Mouse (Mus musculus) lung, embryonic 15.5 days (tissue): ENCODE measurements around the gene Atp5d. TPM values are rescaled to one million over a fixed set of nuclear protein-coding genes. Genes with fewer than 3 reads are reported as not detected.

Experiments used
- ATAC-seq: fragments of 200-750 bp; cut with Nextera tagmentation; 2 replicates; pipeline ENCODE4 v1.8.0; 2017; ENCODE audit warnings: moderate number of reproducible peaks, borderline replicate concordance; ENCODE audit not compliant: low FRiP score, low TSS enrichment; ENCODE audit errors: extremely low read depth
- H3K27ac ChIP-seq: fragments of 300-500 bp; sonication (generic); 2 replicates; pipeline ENCODE4 v1.5.1; 2015; ENCODE audit warnings: moderate library complexity, mild to moderate bottlenecking, inconsistent platforms
- H3K27me3 ChIP-seq: fragments of 300-500 bp; sonication (generic); 2 replicates; pipeline ENCODE4 v1.6.1; 2015; ENCODE audit warnings: inconsistent platforms
- H3K36me3 ChIP-seq: fragments of 300-500 bp; sonication (generic); 2 replicates; pipeline ENCODE4 v1.6.1; 2015; ENCODE audit warnings: inconsistent platforms
- H3K4me1 ChIP-seq: fragments of 300-500 bp; sonication (generic); 2 replicates; pipeline ENCODE4 v1.6.1; 2015; ENCODE audit warnings: inconsistent platforms
- H3K4me2 ChIP-seq: fragments of 300-500 bp; sonication (generic); 2 replicates; pipeline ENCODE4 v1.6.1; 2015; ENCODE audit warnings: inconsistent platforms, mild to moderate bottlenecking, moderate library complexity
- H3K4me3 ChIP-seq: fragments of 300-500 bp; sonication (generic); 2 replicates; pipeline ENCODE4 v1.5.1; 2015; ENCODE audit warnings: mild to moderate bottlenecking, inconsistent platforms
- H3K9ac ChIP-seq: fragments of 300-500 bp; sonication (generic); 2 replicates; pipeline ENCODE4 v1.6.1; 2015; ENCODE audit warnings: inconsistent platforms
- H3K9me3 ChIP-seq: fragments of 300-500 bp; sonication (generic); 2 replicates; pipeline ENCODE4 v1.6.1; 2016; ENCODE audit warnings: inconsistent platforms
- WGBS: fragments of 180-500 bp; shearing (Covaris S2); methylation state at CpG from one replicate; pipeline ENCODE4 v1.1.7; 2015; 5-methylcytosine and 5-hydroxymethylcytosine counted together
- polyA plus RNA-seq: library from polyadenylated mRNA; unstranded; fragments of >200 nt; fragmentation: Nextera tagmentation; extraction: Ambion mirVana; gene quantifications from 2 replicates; pipeline ENCODE4 v1.2.1, GENCODE M21; 2015

Gene Atp5d
- polyA plus RNA-seq, 1 experiment from 2014 or later, result 541 TPM

GRCm38 (mm10) chr10:80104181-80104580, 34.3 kb upstream of the Atp5d start:
- Histone ChIP-seq H3K27me3 (no peaks in the 10 kb centered on the region), H3K9ac (no peak overlapping the region), H3K4me1 (peaks cover 26% of the 10 kb centered on the region), H3K9me3 (no peaks in the 10 kb centered on the region), H3K27ac (no peak overlapping the region), H3K4me2 (no peak overlapping the region), H3K36me3 (no peaks in the 10 kb centered on the region), H3K4me3 (no peak overlapping the region)
- WGBS, result 84% methylated on average over 3 of the region's 3 CpGs
- no peak for ATAC-seq

- Histone ChIP-seq H3K4me2 (no peak within 1 kb of the TSS; the same call in 1 of the 2 replicates), H3K4me1 (peaks cover 26% of the 10 kb centered on the region), H3K9me3 (no peaks in the 10 kb centered on the region), H3K9ac (no peak within 1 kb of the TSS), H3K27me3 (no peaks in the 10 kb centered on the region), H3K4me3 (no peak within 1 kb of the TSS), H3K36me3 (no peaks in the 10 kb centered on the region), H3K27ac (peak within 1 kb of the TSS; percentile 23; the same call in 1 of the 2 replicates)
- WGBS, result 67% methylated on average over 5 of the region's 5 CpGs
- no peak for ATAC-seq
These were observed 33.0 kb upstream of the Atp5d start, which contains the start of gene Sbno2 for GRCm38 (mm10) chr10:80105460-80105859. TSS of gene Sbno2 (minus strand) at chr10:80105571.

GRCm38 (mm10) chr10:80105926-80106325, 32.5 kb upstream of the Atp5d start:
- H3K36me3 ChIP-seq, result no peaks in the 10 kb centered on the region
- 56% methylated on average over 5 of the region's 5 CpGs for WGBS
- no peak overlapping the region for H3K4me3 ChIP-seq
- H3K27me3 ChIP-seq, result no peaks in the 10 kb centered on the region
- no peak for ATAC-seq
- no peak overlapping the region; the same call in 1 of the 2 replicates for H3K4me2 ChIP-seq
- H3K9ac ChIP-seq, result no peak overlapping the region
- peak overlapping the region; percentile 23; the same call in 1 of the 2 replicates for H3K27ac ChIP-seq
- H3K4me1 ChIP-seq, result peaks cover 24% of the 10 kb centered on the region
- H3K9me3 ChIP-seq, result no peaks in the 10 kb centered on the region

GRCm38 (mm10) chr10:80107678-80108077, 30.8 kb upstream of the Atp5d start:
- Histone ChIP-seq H3K4me3 (no peak overlapping the region), H3K9ac (no peak overlapping the region), H3K9me3 (no peaks in the 10 kb centered on the region), H3K4me1 (peaks cover 12% of the 10 kb centered on the region), H3K36me3 (no peaks in the 10 kb centered on the region), H3K27me3 (no peaks in the 10 kb centered on the region), H3K4me2 (no peak overlapping the region), H3K27ac (no peak overlapping the region)
- 51% methylated on average over 6 of the region's 6 CpGs for WGBS
- ATAC-seq, result no peak

- no peaks in the 10 kb centered on the region for H3K27me3 ChIP-seq
- peak; percentile 59 for ATAC-seq
- peaks cover 36% of the 10 kb centered on the region for H3K4me1 ChIP-seq
- H3K9me3 ChIP-seq, result no peaks in the 10 kb centered on the region
- 3% methylated on average over 27 of the region's 27 CpGs for WGBS
- peak overlapping the region; percentile 71 for H3K4me2 ChIP-seq
- H3K4me3 ChIP-seq, result peak overlapping the region; percentile 89
- H3K9ac ChIP-seq, result peak overlapping the region; percentile 45
- H3K36me3 ChIP-seq, result no peaks in the 10 kb centered on the region
- peak overlapping the region; percentile 86 for H3K27ac ChIP-seq
These were observed 23.8 kb upstream of the Atp5d start for GRCm38 (mm10) chr10:80114341-80115284.

- Histone ChIP-seq H3K4me2 (peak within 1 kb of the TSS; percentile 71), H3K27ac (peak within 1 kb of the TSS; percentile 86), H3K27me3 (no peaks in the 10 kb centered on the region), H3K9me3 (no peaks in the 10 kb centered on the region), H3K9ac (peak within 1 kb of the TSS; percentile 91), H3K36me3 (peaks cover 7% of the 10 kb centered on the region), H3K4me3 (peak within 1 kb of the TSS; percentile 89), H3K4me1 (peaks cover 41% of the 10 kb centered on the region)
- under 1% methylated on average over 70 of the region's 70 CpGs for WGBS
- peak; percentile 98 for ATAC-seq
These were observed 23.0 kb upstream of the Atp5d start, which contains the start of gene Stk11 for GRCm38 (mm10) chr10:80115290-80115943. TSS of gene Stk11 (plus strand) at chr10:80115803.

- Histone ChIP-seq H3K27ac (peak overlapping the region; percentile 75), H3K4me1 (peaks cover 41% of the 10 kb centered on the region), H3K27me3 (no peaks in the 10 kb centered on the region), H3K9me3 (no peaks in the 10 kb centered on the region), H3K4me3 (peak overlapping the region; percentile 89), H3K4me2 (peak overlapping the region; percentile 71), H3K36me3 (peaks cover 12% of the 10 kb centered on the region), H3K9ac (peak overlapping the region; percentile 91)
- ATAC-seq, result no peak
- WGBS, result under 1% methylated on average over 63 of the region's 63 CpGs
These were observed 22.5 kb upstream of the Atp5d start for GRCm38 (mm10) chr10:80115944-80116335.

- Histone ChIP-seq H3K4me2 (peak overlapping the region; percentile 71), H3K9me3 (no peaks in the 10 kb centered on the region), H3K9ac (peak overlapping the region; percentile 91), H3K27me3 (no peaks in the 10 kb centered on the region), H3K4me3 (peak overlapping the region; percentile 89), H3K4me1 (peaks cover 41% of the 10 kb centered on the region), H3K27ac (0 out of 2 replicates have a peak overlapping the region, but pooled peaks have one; percentile 14), H3K36me3 (peaks cover 16% of the 10 kb centered on the region)
- ATAC-seq, result no peak
- WGBS, result 0% methylated on average over 27 of the region's 27 CpGs
These were observed 21.9 kb upstream of the Atp5d start for GRCm38 (mm10) chr10:80116563-80116926.

GRCm38 (mm10) chr10:80116927-80117691, 21.3 kb upstream of the Atp5d start:
- H3K27ac ChIP-seq, result peak overlapping the region; percentile 14; the same call in 1 of the 2 replicates
- peak overlapping the region; percentile 89 for H3K4me3 ChIP-seq
- no peak for ATAC-seq
- H3K27me3 ChIP-seq, result no peaks in the 10 kb centered on the region
- H3K4me1 ChIP-seq, result peaks cover 41% of the 10 kb centered on the region
- peak overlapping the region; percentile 91 for H3K9ac ChIP-seq
- peaks cover 22% of the 10 kb centered on the region for H3K36me3 ChIP-seq
- 2% methylated on average over 30 of the region's 30 CpGs for WGBS
- peak overlapping the region; percentile 71 for H3K4me2 ChIP-seq
- no peaks in the 10 kb centered on the region for H3K9me3 ChIP-seq

GRCm38 (mm10) chr10:80117736-80118135, 20.7 kb upstream of the Atp5d start:
- 17% methylated on average over 1 of the region's 1 CpGs for WGBS
- Histone ChIP-seq H3K9me3 (no peaks in the 10 kb centered on the region), H3K36me3 (peaks cover 23% of the 10 kb centered on the region), H3K4me3 (peak overlapping the region; percentile 89), H3K27me3 (no peaks in the 10 kb centered on the region), H3K4me1 (peaks cover 41% of the 10 kb centered on the region), H3K4me2 (peak overlapping the region; percentile 71), H3K27ac (peak overlapping the region; percentile 14; the same call in 1 of the 2 replicates), H3K9ac (peak overlapping the region; percentile 91)
- no peak for ATAC-seq

GRCm38 (mm10) chr10:80118552-80118951, 19.9 kb upstream of the Atp5d start:
- H3K27ac ChIP-seq, result 0 out of 2 replicates have a peak overlapping the region, but pooled peaks have one; percentile 25
- peak overlapping the region; percentile 89 for H3K4me3 ChIP-seq
- H3K9ac ChIP-seq, result peak overlapping the region; percentile 91
- no peak for ATAC-seq
- WGBS, result 60% methylated on average over 6 of the region's 6 CpGs
- no peaks in the 10 kb centered on the region for H3K9me3 ChIP-seq
- H3K4me2 ChIP-seq, result peak overlapping the region; percentile 71
- H3K4me1 ChIP-seq, result peaks cover 41% of the 10 kb centered on the region
- H3K27me3 ChIP-seq, result no peaks in the 10 kb centered on the region
- peaks cover 23% of the 10 kb centered on the region for H3K36me3 ChIP-seq
